Mouse (Mus musculus) hindlimb bud, embryonic 11.5 days (tissue): ENCODE results near the gene Etfrf1.

Source experiments
- DNase-seq: peaks from one replicate; pipeline ENCODE4 v3.0.0-alpha.2; 2012; ENCODE audit warnings: low read depth, low spot score; ENCODE audit errors: extremely low spot score

The Etfrf1 gene

DNA sequence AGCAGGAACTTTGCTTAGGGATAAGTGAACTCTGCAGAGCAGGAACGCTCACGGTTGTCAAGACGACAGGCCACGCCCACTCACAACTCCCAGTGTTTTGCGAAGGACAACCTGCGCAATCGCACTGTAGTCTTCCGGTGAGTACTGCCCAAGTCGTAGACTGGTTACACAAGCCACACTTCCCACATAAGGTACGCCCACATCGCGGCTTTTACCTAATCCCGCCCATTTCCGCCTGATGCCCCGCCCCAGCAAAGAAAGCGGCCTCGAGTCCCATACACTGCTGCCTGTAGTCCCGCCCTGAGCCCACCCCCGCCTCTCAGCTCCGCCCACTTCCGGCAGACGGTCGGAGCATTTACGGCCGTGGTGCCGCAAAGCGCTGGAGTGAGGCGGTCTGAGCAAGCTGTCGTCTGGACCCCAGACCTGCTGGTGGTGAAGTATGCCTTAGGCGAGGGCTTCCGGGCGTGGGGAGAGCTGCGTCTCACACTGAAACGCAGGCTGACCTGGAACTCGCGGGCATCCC lies at the start of gene Etfrf1, which contains the start of gene Casc1:
Gene Etfrf1 (plus strand): TSS at position 319 of the 523 bp plus-strand sequence.
Gene Casc1 (minus strand): TSS at position 190 of the 523 bp plus-strand sequence.
- DNase-seq: peak; percentile 98

DNA sequence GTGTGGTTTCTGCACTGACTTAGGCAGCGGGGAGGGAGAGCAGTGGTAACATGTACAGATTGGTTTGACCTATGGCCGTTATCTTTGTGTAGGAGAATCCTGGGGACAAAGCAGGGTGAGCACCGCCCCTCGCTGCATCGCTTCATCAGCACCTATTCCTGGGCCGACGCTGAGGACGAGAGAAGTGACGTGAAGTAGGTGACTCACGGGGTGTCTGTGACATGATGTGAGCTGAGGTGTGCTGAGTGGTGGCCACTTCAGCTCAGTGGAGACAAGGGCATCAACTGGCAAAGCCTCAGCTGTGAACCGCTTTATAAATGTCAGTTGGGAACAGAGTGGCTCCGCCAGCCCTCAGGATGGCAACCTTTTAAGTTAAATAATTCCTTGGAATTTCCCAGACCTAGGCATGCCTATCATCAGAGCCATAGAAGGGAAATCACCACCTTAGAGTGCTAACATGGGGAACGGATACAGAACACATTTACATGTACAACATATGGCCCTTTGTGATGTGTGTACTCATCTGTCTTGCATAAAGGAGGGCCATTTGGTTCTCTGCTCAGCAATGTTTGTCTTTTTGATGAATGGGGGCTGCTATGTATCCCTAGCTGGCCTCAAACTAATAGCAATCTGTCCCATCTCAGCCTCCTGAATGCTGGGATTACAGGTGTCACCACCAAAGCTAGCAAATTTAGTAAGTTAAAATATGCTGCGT lies 38.9 kb upstream of the Etfrf1 start:
- DNase-seq: no peak

DNA sequence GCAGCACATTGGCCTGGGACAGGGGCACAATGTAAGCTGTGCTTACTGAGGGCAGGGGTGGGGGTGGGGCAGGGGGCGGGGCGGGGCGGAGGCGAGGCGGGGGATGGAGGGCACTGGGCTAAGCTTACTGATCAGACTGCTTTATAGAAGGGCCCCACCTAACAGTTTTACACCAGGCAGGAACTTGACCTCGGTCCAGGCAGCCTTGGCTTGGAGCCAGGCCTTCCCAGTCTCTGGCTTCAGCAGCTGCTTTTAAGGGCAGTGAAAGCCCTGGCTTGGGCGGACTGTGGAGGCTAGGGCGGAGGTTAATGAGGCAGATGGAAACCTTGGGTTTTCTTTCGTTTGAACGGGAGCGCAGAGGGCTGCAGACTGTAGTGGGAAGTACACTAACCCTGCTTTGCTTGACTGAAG lies 37.1 kb upstream of the Etfrf1 start:
- DNase-seq: no peak

DNA sequence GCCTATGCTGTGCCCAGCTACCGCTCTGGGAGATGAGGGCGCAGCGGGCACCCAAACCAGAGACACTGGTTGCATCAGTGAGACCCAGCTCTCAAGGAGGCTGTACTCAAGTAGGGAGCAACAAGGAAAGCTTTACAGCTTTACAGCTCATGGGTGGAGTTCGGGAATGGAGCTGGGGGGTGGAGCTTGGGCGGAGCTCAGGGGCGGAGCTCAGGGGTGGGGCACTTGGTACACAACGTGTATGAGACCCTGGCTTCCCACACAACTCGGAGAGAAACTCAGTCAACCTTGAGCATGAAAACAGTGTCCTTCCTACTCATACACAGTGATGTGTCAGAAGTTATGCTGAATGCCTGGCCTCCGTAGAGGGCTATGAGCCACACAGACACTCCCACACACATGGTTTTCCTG lies 35.4 kb upstream of the Etfrf1 start:
- DNase-seq: no peak

DNA sequence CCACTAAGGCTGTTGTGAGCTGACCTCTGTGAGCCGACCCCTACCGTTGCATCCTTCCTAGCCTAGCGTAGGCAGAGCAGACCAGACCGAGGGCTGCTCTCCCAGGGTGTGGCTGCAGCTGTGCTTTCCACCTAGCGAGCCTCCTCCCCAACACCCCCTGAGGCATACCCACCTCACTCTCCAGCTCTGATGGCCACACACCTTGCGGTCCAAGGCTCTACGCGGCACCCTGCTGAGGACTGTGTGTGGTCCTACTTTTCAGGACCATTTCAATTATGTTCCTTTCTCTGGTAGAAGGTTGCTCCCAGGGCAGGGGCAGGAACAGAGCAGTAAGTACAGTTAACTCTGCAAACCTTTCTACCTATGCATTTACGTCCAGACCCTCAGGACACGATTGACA lies 34.5 kb upstream of the Etfrf1 start:
- DNase-seq: no peak

DNA sequence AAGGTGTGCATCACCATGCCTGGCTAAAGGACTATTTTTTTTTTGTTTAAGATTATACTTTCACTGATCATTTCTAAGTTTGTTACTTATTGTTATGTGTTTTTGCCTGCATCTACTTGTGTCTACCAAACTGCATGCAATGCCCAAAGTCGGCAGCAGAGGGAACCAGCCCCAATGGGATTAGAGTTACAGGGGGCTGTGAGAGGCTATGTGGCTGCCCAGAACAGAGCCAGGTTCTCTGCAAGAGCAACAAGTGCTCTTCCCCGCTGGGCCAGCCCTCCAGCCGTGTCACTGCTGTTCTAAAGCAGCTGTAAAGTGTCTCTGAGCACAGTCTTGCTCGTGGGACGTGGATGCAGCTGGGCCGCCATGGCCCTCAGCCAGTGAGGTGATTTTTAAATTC lies 31.3 kb upstream of the Etfrf1 start:
- no peak for DNase-seq

DNA sequence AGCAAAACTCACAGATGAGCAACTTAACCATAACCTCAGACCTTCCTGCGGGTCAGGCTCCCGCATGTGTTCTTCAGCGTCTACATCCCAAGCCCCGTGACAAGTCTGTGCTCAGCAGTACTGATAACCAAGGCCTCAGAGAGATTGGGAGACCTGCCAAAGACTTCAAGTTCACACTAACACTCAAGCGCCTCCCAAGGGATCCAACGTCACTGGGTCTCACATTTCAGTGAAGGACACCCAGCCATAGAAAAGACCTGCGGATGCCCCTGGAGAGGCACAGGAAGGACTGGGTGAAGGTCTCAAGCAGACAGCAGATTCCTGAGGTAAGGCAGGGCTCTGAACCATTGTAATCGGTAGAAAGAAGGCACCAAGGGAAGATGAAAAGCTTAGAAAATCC lies 28.9 kb upstream of the Etfrf1 start:
- DNase-seq: no peak

DNA sequence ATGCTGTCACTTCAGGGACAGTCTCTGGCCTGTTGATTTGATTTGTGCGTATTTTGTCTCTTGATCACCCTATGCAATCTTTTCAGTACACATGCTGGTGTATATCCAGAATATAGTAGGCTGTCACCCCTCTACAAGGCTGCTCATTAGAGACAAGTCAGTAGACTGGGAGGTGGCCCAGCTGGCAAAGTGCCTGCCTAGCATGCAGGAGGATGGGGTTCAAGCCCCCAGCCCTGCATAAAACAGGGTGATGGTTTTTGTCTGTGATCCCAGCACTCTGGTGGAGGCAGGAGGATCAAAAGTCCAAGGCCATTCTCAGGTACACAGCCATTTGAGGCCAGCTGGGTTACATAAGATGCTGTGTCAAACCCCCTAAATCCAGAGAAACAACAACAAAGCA lies 24.8 kb upstream of the Etfrf1 start:
- DNase-seq: no peak

DNA sequence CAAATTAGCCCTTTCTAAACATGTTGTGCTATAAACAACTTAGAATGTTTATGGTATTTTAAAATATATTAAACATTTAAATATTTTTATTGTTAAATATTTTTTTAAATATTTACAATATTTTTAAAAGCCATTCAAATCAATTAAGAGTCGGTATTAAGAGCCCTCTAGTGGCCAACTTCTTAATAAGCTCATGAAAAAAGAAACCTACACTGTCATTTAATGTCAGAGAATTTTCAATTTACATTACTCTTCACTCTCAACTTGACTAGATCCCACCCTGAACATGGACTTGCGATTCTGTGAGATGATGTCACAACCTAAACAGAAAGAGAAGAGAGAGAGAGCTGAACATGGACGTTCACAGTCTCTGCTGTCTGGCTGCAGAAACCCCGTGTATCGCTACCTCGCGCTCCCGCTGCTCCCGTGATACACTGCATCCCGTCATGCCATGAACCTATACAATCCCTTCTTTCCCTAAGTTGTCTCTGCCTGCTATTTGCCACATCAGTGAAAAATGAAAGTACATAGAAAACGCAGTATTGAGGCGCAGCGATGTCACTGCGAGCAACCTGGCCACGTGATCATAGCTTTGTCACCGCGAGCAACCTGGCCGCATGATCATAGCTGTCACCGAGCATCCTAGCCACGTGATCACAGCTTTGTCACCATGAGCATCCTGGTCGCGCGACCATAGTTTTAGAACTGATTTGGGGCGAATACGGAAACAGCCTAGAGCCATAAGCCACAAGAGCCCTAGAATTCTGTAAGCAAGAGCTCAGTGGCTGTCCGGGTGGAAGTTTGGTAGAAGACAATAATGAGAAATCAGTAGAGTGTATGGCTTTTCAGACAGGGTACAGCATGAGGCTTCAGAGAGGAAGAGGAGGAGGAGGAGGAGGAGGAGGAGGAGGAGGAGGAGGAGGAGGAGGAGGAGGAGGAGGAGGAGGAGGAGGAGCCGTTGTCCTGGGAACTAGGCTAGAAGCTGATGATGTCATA lies 23.5 kb upstream of the Etfrf1 start:
- DNase-seq: no peak

DNA sequence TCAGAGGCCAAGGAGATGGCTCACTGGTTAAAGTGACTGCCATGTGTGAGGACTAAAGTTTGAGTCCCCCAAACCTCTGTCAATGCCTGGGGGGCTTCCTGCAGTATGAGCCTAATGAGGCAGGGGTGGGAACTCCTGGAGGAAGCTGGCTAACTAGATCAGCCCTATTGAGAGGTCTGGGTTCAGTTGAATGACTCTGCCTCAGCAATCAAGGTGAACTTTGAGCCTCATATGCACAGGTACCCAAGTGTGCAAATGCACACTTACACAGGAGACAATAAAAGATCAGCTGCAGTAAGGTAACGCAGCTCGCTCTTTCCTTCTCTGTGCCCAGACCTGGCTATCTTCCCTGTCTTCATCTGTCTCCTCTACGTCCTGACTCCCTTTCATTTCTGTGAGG lies 17.9 kb upstream of the Etfrf1 start:
- DNase-seq: no peak

DNA sequence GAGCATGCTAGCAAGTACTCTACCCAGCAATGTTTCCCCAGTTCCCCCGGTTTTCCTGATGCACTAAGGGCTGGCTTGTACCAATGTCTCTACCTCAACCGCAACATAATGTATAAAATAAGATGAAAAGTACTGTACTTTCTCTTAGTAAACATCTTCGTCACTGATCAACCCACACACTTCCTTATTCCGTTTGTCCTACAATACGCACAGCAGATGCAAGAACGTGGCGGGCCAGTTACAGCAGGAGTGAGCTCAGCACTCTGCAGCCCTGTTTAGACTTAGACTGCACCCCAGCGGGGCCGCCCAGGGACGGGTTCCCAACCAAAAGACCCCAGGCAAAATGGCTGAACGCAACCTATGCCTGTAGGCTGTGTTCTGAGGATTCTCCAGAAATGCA lies 17.5 kb upstream of the Etfrf1 start:
- DNase-seq: no peak

DNA sequence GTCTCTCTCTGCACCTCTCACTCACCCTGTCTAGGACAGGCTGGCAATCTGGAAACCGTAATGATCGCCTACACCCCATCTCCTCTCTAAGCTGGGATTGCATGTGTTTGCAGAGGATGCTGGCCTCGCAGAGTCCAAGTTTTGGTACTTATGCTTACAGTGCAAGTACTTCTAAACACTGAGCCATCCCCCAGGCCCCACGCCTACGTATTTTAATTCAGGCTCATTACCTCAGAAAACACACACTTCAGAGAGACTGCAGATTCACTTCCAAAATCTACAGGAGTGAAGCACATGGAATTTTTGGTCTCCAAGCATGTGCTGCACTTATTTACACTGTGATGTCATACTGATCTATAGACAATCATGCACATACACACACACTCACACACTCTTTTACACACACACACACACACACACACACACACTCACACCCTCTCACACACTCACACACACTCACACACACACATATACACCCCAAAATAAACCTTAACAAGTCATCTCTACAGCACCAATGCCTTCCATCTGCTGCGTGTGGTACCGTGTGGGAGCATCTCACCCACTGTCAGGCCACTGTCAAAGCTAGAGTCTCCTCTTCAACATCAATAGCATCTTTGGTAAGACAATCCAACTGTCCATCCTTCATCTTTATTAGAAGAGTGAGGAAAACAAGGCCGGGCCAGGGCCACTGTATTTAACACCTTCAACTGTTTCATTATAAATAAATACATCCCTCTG lies 12.8 kb upstream of the Etfrf1 start:
- DNase-seq: no peak

DNA sequence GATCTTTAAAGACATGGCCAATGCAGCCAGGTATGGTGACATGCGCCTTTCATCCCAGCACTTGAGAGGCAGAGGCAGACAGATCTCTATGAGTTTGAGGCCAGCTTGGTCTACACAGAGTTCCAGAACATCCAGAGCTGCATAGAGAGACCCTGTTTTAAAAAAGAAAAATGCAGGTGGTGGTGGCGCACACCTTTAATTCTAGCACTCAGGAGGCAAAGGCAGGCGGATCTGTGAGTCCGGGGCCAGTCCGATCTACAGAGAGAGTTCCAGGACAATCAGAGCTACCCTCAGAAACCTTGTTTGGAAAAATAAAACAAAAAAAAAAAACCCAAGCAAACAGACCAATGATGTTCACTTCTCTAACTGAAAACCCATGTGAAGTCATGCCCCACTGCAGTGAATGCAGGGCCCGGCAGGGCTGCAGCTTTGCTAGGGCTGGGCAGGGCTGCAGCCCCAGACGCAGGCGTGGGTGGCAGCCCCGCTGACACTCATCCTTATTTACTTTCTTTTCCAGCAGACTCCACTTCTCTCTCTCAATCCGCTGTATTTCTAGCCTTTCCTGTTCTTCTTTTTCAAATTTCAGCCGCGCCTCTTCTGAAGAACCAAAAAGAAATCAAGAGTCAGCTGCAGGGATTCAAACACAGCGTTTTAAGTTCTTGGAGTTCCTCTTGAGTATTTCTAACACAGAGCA lies 8.4 kb upstream of the Etfrf1 start:
- no peak for DNase-seq

DNA sequence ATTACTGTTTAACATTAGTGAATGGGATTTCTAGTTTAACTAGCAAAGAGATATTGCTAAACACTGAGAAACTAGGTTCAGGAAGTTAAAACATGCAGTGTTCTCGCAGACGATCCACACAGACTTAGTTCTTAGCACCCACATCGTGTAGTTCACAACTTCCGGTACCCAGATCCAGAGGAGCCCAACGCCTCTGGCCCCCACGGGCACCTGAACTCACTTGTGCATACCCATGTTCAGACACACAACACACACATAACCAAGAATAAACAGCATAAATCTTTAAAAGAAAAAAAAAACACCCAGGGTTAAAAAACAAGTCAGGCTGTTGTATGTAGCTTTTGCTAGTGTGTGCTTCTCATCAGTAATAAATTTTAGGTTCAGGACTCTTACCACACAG lies 6.5 kb upstream of the Etfrf1 start:
- DNase-seq: no peak

DNA sequence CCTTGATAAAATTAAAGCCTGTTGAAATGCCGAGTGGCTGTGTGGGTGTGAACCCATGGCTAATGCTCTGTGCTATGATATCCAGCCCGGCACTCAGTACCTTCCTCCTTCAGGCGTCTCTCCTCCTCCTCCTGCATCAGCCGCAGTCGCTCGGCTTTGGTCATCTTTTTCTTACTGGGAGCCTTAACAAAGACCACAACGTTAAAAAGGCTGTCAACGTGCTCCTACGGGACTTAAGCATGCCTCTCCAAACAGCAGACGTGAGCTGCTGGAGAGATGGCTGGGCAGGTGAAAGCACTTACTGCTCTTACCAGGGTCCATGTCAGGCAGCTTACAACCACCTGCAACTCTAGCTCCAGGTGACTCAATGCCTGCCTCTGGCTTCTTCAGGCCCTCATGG lies 5.8 kb upstream of the Etfrf1 start:
- no peak for DNase-seq

DNA sequence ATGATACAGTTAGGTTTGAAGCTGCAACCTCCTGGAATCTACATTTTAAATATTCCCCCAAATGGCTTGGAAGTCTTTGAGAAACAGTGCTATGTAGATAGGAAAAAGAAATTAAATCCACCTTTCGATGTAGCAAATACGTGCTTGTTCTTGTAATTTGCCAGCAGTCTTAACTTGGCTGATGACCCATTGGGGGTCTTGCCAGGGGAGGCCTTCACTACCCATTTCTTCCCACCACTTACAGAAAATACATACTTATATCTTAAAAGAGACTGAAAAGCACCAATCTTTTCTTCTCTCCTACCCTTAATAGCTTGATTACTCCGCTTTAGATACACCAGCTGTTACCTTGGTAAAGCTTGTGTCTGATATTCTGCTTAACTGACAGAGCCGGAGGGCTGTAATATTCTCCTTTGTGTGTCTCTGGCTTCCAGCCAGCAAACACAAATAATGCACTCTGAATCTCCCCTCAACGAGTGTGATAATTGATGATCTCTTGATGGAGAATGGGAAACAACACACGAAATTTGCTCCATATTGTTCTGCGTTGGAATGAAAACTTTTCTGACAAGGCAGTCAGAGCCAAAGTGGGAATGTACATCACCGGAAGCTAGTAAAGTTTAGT lies 766 bp upstream of the Etfrf1 start:
- no peak for DNase-seq

DNA sequence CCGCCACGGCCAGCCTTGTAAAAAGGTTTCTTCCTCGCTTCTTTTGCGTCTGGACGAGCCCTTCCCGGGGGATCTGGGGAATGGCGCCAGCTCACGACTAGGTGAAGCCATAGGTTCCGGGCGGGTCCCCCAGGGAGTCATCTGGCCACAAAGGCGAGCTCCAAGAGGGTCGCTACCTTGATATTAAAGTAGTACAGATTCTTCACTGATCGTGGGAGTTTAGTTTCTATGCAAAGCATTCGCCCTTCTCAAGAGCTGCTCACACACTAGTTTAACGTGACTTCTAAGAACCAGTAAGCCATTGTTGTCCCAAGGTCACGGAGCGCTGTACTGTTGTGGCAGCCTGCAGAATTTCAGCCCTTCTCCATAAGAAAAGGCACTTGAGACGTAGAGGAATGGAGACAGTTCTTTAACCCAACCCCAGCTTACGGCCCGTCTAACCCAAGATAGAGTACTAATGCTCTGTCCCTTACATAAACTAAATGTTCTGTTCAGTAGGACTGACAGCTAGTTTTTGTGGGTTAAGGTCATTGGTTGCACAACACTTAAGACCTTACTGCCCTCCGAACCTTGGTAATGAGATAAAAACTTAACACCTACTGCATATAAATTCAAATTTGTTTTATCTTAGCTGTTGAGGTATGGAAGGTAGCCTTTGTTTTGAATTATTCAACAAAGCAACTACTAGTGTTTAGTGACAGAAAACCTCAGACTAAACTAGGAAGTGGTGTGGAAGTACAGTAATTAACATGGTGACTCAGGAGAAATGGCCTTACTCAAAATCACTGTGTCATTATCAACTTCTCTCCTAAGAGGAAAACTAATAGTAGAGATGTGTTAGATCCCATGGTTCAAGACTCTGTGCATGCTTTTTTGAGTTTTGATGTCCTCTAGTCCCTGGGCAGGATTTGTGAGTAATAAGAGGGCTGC lies 707 bp downstream of the Etfrf1 start:
- peak; percentile 37 for DNase-seq

DNA sequence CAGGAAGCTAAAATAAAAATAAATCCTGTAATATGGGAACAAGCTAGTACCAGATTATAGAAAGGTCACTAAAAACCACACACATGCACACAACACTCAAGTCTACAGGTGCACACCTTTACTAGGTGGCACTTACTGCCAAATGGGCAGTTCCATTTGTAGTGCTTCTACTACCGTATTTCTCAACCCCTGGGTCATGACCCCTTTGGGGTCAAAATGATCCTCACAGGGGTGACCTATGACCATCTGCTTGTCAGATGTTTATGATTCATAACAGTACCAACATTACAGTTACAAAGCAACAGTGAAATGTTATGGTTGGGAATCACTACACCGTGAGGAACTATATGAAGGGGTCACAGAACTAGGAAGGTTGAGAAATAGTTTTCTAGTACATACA lies 3.0 kb downstream of the Etfrf1 start:
- no peak for DNase-seq

DNA sequence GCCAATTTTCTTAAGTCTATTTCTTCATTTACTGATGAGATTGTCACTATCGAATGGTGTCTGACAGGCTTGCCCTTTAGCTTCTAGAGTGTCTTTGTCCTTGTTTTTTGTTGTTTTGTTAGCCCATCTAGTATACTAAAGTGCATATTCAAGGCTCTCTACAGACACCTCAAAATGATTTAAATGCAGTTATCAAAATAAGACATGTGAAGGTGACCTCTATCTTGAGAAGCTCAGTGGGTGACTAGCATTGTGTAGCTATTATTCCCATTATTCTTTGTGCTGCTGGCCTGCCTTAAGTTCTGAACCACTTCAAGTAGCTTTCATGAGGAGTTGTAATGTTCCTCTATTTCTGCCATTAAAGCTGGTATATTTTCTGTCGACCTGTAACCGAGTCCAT lies 4.9 kb downstream of the Etfrf1 start:
- DNase-seq: no peak
